Mouse (Mus musculus): ENCODE measurements around the gene Hoxd8. TPM values are rescaled to one million over a fixed set of nuclear protein-coding genes. Genes with fewer than 3 reads are reported as not detected.
A peak's percentile ranks its signal among the peaks of the same experiment; 100 is the strongest.

Hoxd8 gene
- polyA plus RNA-seq, 1 experiment from 2014 or later = 2.7 TPM

DNA sequence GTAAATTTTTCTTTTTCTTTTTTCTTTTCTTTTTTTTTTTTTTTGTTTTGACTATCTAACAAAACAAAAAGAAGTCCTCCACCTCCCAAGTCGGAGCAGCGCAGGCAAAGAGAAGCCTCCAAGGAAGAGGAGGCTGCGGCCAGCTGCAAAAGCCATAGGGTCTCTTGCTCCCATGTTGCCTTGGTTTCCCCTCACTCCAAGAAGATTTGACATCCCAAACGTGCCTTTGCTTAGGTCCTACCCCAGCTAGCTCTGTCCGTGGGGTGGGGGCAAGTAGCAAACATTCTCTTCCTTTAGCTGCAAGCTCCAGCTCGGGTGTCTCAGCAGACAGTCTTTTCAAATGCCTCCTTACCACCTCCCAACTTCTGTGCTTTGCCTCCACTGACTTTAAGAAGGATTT, 29.4 kb downstream of the Hoxd8 start:
- Histone ChIP-seq H3K4me2 (replicated peaks; ENCODE audit: low read depth) (peak overlapping the region; percentile 65; the same call in 1 of the 2 replicates), H3K27ac (ENCODE audit: low read depth, low read length) (no peak overlapping the region), H3K4me1 (replicated peaks; ENCODE audit: control insufficient read depth, insufficient read depth, low read length) (no peaks in the 10 kb centered on the region), H3K4me3 (ENCODE audit: low read depth, low read length) (peak overlapping the region; percentile 30), H3K27me3 (replicated peaks; ENCODE audit: control insufficient read depth, insufficient read depth, low read length) (peaks cover 92% of the 10 kb centered on the region), H3K9ac (ENCODE audit: low read depth, low read length) (no peak overlapping the region), H3K36me3 (ENCODE audit: control insufficient read depth, insufficient read depth) (no peaks in the 10 kb centered on the region; the same call in 1 of the 2 replicates), H3K9me3 (ENCODE audit: control insufficient read depth) (no peaks in the 10 kb centered on the region)
- TF ChIP-seq CTCF (IDR thresholded peaks at IDR 0.05; ENCODE audit: low read depth) = no peak
- WGBS = 17% methylated on average over 6 of the region's 6 CpGs
- ATAC-seq = no peak

DNA sequence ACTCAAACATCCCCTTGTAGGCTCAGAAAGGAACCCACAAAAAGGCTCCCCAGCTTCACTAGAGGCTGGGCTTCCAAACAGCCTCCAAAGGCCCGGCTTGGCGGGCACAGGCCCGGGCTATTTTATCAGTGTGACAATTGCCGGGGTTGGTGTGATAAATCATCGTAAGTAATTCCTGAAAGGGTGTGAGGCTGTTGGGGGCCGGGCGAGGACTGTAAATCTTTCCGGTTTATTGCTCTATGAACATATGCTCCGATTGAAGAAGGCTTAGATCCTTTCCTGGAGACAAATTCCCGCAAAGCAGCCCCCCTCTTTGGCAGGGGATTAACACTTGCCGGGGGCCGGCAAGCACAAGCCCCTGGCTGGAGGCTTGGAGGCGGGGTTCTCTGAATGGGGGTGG, 30.0 kb downstream of the Hoxd8 start:
- TF ChIP-seq CTCF (IDR thresholded peaks at IDR 0.05; ENCODE audit: low read depth) = no peak
- no peak overlapping the region for H3K4me3 ChIP-seq (ENCODE audit: low read depth, low read length)
- H3K4me1 ChIP-seq (replicated peaks; ENCODE audit: control insufficient read depth, insufficient read depth, low read length) = no peaks in the 10 kb centered on the region
- no peaks in the 10 kb centered on the region for H3K9me3 ChIP-seq (ENCODE audit: control insufficient read depth)
- H3K27me3 ChIP-seq (replicated peaks; ENCODE audit: control insufficient read depth, insufficient read depth, low read length) = peaks cover 93% of the 10 kb centered on the region
- 16% methylated on average over 13 of the region's 13 CpGs for WGBS
- ATAC-seq = no peak
- no peak overlapping the region for H3K27ac ChIP-seq (ENCODE audit: low read depth, low read length)
- peak overlapping the region; percentile 17; the same call in 1 of the 2 replicates for H3K4me2 ChIP-seq (replicated peaks; ENCODE audit: low read depth)
- H3K36me3 ChIP-seq (ENCODE audit: control insufficient read depth, insufficient read depth) = no peaks in the 10 kb centered on the region; the same call in 1 of the 2 replicates
- no peak overlapping the region for H3K9ac ChIP-seq (ENCODE audit: low read depth, low read length)

DNA sequence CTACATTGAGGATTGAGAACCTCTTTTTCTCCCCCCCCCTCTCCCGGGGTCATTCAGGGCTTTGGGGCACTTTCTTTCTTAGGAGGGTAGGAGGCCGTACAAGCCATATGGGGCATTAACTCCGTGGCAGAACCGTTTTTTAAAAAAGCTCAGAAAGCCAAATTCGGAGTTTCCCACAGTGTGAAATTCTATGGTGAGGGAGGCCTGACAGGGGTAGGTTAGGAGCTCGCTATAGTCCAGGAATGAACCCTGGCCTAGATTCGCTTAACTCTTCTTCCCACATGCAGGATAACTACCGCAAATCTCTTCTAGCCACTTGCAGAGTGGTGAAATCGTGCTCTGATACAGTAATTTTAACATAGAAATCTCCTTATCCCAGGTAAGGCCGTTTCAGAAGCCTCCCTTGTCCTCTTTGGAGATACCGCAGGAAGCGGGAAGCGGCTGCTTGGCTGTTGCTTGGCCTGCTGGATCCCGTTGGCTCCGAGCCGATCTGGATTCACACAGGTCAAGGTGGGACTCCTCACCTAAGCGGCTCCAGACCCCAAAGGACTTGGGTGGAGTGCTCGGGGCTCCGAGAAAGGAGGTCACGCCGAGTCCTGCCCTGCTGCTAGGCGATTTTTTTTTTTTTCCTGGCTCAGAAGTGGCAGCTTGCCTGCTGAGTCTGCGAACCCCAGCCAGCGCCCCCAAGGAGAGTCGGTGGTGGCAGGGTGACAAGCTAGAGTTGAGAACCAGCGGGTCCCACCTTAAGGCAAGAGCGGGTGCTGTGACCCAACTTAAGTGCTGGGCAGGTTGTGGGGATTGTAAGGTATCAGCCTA, 30.8 kb downstream of the Hoxd8 start:
- H3K36me3 ChIP-seq (ENCODE audit: control insufficient read depth, insufficient read depth) = no peaks in the 10 kb centered on the region; the same call in 1 of the 2 replicates
- no peaks in the 10 kb centered on the region for H3K4me1 ChIP-seq (replicated peaks; ENCODE audit: control insufficient read depth, insufficient read depth, low read length)
- no peaks in the 10 kb centered on the region for H3K9me3 ChIP-seq (ENCODE audit: control insufficient read depth)
- TF ChIP-seq CTCF (IDR thresholded peaks at IDR 0.05; ENCODE audit: low read depth) = no peak
- no peak overlapping the region for H3K9ac ChIP-seq (ENCODE audit: low read depth, low read length)
- H3K27me3 ChIP-seq (replicated peaks; ENCODE audit: control insufficient read depth, insufficient read depth, low read length) = peaks cover 95% of the 10 kb centered on the region
- H3K27ac ChIP-seq (ENCODE audit: low read depth, low read length) = peak overlapping the region; percentile 7; the same call in 1 of the 2 replicates
- WGBS = 31% methylated on average over 27 of the region's 27 CpGs
- peak overlapping the region; percentile 7; the same call in 1 of the 2 replicates for H3K4me3 ChIP-seq (ENCODE audit: low read depth, low read length)
- ATAC-seq = no peak
- H3K4me2 ChIP-seq (replicated peaks; ENCODE audit: low read depth) = peak overlapping the region; percentile 17; the same call in 1 of the 2 replicates

DNA sequence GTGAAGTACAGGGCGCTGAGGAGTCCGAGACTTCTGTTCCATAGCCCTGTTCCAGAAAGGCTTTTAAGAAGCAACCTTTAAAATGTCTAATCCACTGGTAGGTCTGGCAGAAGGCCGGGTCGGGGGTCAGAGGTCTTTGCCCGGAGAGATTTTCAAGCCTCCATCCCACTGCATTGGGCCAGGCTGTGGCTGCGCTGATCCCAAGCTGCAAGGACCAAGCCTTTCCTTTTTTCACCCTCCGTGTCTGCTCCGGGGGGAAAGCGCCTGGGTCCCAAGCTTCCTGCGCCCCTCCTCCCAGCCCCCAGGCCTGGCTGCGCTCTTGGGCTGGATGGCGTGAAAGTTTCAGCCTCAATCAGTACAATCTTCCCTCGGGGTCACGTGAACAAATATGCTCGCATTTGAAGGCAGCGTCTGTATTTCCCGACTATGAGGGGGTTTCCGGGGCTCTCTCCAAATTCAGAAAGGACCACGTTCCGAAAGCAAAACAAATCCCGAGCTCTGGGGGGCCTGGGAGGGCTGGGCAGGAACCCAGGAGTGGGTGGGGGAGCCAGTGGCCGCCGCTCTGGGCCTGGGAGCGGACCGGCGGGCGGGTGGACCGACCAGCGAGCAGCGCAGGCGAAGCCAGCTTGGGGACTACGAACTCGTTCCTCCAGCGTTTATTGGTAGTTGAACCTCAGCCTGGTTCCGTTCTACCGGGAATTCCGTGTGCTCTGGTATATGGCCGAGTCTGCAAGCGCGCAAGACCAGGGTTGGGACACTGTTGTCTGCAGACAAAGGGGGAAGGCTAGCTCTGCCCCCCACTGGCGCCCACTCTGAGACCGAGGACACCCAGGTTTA, 31.7 kb downstream of the Hoxd8 start:
- TF ChIP-seq CTCF (IDR thresholded peaks at IDR 0.05; ENCODE audit: low read depth) = no peak
- no peak overlapping the region for H3K27ac ChIP-seq (ENCODE audit: low read depth, low read length)
- no peak overlapping the region for H3K9ac ChIP-seq (ENCODE audit: low read depth, low read length)
- no peaks in the 10 kb centered on the region for H3K9me3 ChIP-seq (ENCODE audit: control insufficient read depth)
- H3K4me2 ChIP-seq (replicated peaks; ENCODE audit: low read depth) = peak overlapping the region; percentile 31
- no peaks in the 10 kb centered on the region for H3K4me1 ChIP-seq (replicated peaks; ENCODE audit: control insufficient read depth, insufficient read depth, low read length)
- H3K27me3 ChIP-seq (replicated peaks; ENCODE audit: control insufficient read depth, insufficient read depth, low read length) = peaks cover 90% of the 10 kb centered on the region
- WGBS = 19% methylated on average over 42 of the region's 42 CpGs
- no peak for ATAC-seq
- peak overlapping the region; percentile 7; the same call in 1 of the 2 replicates for H3K4me3 ChIP-seq (ENCODE audit: low read depth, low read length)
- no peaks in the 10 kb centered on the region; the same call in 1 of the 2 replicates for H3K36me3 ChIP-seq (ENCODE audit: control insufficient read depth, insufficient read depth)

DNA sequence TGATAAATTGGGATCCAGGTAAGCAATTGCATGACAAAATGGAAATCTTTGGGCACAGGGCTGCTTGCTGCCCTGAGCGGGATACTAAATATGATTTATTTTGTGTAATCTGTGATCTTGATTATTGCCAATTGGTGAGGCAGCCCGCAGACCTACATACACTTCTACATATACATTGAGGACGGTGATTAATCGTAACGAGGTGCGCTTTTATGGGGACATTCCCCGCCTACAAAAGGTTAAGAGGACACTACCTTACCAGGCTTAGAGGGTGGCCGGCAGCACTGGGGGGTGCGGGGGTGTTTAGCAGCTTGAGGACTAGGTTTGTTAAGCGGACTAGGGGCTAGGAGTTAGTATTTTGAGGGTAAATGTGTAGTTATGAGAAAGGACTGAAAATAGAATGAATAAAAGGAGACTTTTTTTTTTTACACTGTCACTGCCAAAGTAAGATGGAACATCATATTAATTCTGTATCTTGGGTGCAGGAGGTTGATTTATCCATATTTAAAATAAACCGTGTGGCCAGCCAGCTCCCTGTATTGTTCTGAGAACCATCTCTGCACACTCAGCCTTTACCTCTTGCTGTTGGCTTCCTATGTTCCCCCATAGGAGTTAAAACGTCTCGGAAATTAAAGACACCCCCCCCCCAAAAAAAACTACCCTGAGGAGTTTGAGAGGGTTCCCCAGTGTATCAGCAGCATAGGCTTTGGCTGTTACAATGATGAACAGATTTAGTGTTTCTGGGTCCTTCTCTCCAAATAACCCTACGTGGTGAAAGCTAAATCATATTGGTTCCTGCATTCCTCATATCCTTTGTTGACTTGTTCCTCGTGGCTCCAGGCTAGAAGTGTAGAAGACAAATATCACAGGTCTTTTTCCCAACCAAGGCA, 32.5 kb downstream of the Hoxd8 start:
- Histone ChIP-seq H3K27me3 (replicated peaks; ENCODE audit: control insufficient read depth, insufficient read depth, low read length) (peaks cover 91% of the 10 kb centered on the region), H3K9me3 (ENCODE audit: control insufficient read depth) (no peaks in the 10 kb centered on the region), H3K4me3 (ENCODE audit: low read depth, low read length) (0 out of 2 replicates have a peak overlapping the region, but pooled peaks have one; percentile 7), H3K4me1 (replicated peaks; ENCODE audit: control insufficient read depth, insufficient read depth, low read length) (no peaks in the 10 kb centered on the region), H3K36me3 (ENCODE audit: control insufficient read depth, insufficient read depth) (no peaks in the 10 kb centered on the region; the same call in 1 of the 2 replicates), H3K9ac (ENCODE audit: low read depth, low read length) (no peak overlapping the region), H3K27ac (ENCODE audit: low read depth, low read length) (no peak overlapping the region), H3K4me2 (replicated peaks; ENCODE audit: low read depth) (peak overlapping the region; percentile 31)
- ATAC-seq = no peak
- TF ChIP-seq CTCF (IDR thresholded peaks at IDR 0.05; ENCODE audit: low read depth) = no peak
- 29% methylated on average over 15 of the region's 15 CpGs for WGBS
